Mouse (Mus musculus) neutrophil, adult 5-6 weeks (primary cell): ENCODE data around the gene Fam24a. TPM values are rescaled to one million over a fixed set of nuclear protein-coding genes. Genes with fewer than 3 reads are reported as not detected.

ENCODE experiments used
- ATAC-seq: fragments of 151-379, 151-347 bp; 2 replicates; pipeline ENCODE4 v1.8.0; 2017; ENCODE audit warnings: mild to moderate bottlenecking, moderate TSS enrichment; ENCODE audit not compliant: insufficient number of reproducible peaks, poor library complexity, low FRiP score, severe bottlenecking; ENCODE audit errors: extremely low read depth
- total RNA-seq: library from RNA; stranded (forward); fragments of 200-1000 nt; gene quantifications from 2 replicates; pipeline ENCODE4 v1.2.3, GENCODE M21; 2017

The Fam24a gene
- total RNA-seq, 1 experiment from 2014 or later: not detected

- ATAC-seq: no peak
Measured at GRCm38 (mm10) chr7:131371880-131372651, 38.4 kb downstream of the Fam24a start.

Other genes with a start within 250 kb of the Fam24a start
- not detected in 2 replicates for gene 4933402N03Rik, start 187.6 kb upstream of the Fam24a start, total RNA-seq
- gene 5430419D17Rik, start 159.5 kb upstream of the Fam24a start, total RNA-seq: not detected in 2 replicates
- gene Cuzd1, start 11.6 kb upstream of the Fam24a start, total RNA-seq: not detected in 2 replicates
- gene Fam24b, start 4.3 kb upstream of the Fam24a start, total RNA-seq: not detected in 2 replicates
- gene 2310057M21Rik, start 28.9 kb downstream of the Fam24a start, total RNA-seq: 6.6 and 7.2 TPM in 2 replicates
- gene Pstk, start 37.3 kb downstream of the Fam24a start, total RNA-seq: 10.5 and 14.0 TPM in 2 replicates
- gene Ikzf5, start 76.7 kb downstream of the Fam24a start, total RNA-seq: 30.1 and 31.6 TPM in 2 replicates
- gene Acadsb, start 76.7 kb downstream of the Fam24a start, total RNA-seq: 36.5 and 39.2 TPM in 2 replicates
- gene Hmx3, start 209.0 kb downstream of the Fam24a start, total RNA-seq: not detected in 2 replicates
- gene Hmx2, start 214.9 kb downstream of the Fam24a start, total RNA-seq: not detected in 2 replicates
- 51.1 and 52.5 TPM in 2 replicates for gene Bub3, start 226.4 kb downstream of the Fam24a start, total RNA-seq